Mouse (Mus musculus): ENCODE measurements around the gene Susd5. TPM values are rescaled to one million over a fixed set of nuclear protein-coding genes. Genes with fewer than 3 reads are reported as not detected.
A peak's percentile ranks its signal among the peaks of the same experiment; 100 is the strongest.

The Susd5 gene
- polyA plus RNA-seq, 1 experiment, result not detected

DNA sequence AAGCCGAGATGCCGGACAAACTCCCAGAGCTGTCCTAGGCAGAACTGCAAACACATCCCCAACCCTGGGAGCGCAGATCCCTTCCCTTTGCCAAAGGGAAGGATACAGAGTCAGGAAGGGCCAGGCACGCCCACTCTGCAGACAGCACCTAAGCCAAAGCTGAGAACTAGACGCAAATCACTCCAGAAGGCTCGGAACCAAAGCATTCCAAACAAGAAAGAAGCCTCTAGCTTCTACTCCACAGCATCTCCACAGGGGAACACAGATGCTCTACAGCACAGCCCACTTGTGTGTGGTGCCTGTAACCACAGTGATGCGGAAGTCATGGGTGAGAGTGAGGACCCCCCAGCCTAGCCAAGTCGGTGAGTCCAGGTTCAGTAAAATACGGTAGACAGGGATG lies 31.8 kb upstream of the Susd5 start:
- Histone ChIP-seq H3K4me1 (peaks cover 24% of the 10 kb centered on the region), H3K27me3 (replicated peaks) (peaks cover 36% of the 10 kb centered on the region), H3K4me3 (replicated peaks) (peak overlapping the region; percentile 40), H3K9me3 (peaks cover 4% of the 10 kb centered on the region), H3K36me3 (replicated peaks; ENCODE audit: low read length) (no peaks in the 10 kb centered on the region)
- TF ChIP-seq FLI1 (IDR thresholded peaks at IDR 0.05; ENCODE audit: low read length), result no peak

DNA sequence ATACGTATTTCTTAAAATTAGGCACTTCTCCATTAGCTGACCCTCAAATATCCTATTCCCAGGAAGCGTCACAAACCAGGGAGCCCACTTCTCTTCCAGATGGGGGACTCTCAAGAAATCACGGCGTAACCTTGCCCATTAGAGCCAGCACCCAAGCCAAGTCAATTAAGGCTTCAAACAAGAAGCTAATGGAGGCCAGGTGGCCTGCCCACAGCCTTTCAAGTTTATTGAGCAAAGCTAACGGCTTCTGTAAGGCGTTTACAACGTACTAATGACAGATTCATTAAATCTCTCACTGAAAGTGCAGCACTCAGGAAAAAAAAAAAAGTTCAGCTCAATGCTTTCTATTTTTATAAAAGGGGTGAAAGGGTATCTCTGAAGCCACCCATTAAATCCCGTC lies 31.1 kb upstream of the Susd5 start:
- H3K4me3 ChIP-seq (replicated peaks), result peak overlapping the region; percentile 95
- H3K9me3 ChIP-seq, result peaks cover 4% of the 10 kb centered on the region
- H3K4me1 ChIP-seq, result peaks cover 21% of the 10 kb centered on the region
- H3K27me3 ChIP-seq (replicated peaks), result peaks cover 38% of the 10 kb centered on the region
- H3K36me3 ChIP-seq (replicated peaks; ENCODE audit: low read length), result no peaks in the 10 kb centered on the region
- TF ChIP-seq FLI1 (IDR thresholded peaks at IDR 0.05; ENCODE audit: low read length), result no peak
- TF ChIP-seq GATA1 (IDR thresholded peaks at IDR 0.05; ENCODE audit: borderline replicate concordance, low read length), result no peak

DNA sequence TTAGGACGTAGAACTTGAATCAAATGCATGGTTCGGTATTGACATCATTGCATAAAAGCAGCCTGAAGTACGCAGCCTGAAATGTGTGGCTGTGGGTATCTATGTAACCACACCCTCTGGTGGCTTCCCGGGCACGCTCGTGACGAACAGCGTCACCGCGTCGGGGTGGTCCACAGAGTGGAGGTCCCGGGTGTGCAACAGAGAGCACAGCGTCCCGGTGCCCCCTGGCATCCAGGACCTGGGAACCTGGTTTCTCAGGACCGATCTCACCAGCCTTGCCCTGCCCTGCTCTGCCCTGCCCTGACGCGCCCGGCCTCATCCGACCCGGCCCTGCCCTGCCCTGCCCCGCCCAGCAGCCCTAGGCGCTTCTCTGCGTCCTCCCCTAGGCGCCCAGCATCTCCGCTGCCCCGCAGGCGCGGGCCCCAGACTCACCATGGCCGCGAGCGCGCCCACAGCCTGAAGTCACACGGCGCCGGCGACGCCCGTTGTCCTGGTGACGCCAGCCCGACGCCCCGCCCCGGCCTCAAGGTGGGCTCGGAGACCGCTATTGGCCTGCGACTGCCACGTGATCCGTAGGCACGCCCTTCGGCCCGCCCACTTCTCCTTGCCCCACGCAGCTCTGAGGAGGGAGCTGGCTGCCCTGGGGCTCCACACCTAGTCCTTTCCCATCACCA lies 30.5 kb upstream of the Susd5 start:
- H3K27me3 ChIP-seq (replicated peaks), result peaks cover 40% of the 10 kb centered on the region
- no peaks in the 10 kb centered on the region for H3K36me3 ChIP-seq (replicated peaks; ENCODE audit: low read length)
- peaks cover 9% of the 10 kb centered on the region for H3K9me3 ChIP-seq
- H3K4me3 ChIP-seq (replicated peaks), result peak overlapping the region; percentile 95
- no peak for TF ChIP-seq GATA1 (IDR thresholded peaks at IDR 0.05; ENCODE audit: borderline replicate concordance, low read length)
- no peak for TF ChIP-seq FLI1 (IDR thresholded peaks at IDR 0.05; ENCODE audit: low read length)
- H3K4me1 ChIP-seq, result peaks cover 21% of the 10 kb centered on the region

DNA sequence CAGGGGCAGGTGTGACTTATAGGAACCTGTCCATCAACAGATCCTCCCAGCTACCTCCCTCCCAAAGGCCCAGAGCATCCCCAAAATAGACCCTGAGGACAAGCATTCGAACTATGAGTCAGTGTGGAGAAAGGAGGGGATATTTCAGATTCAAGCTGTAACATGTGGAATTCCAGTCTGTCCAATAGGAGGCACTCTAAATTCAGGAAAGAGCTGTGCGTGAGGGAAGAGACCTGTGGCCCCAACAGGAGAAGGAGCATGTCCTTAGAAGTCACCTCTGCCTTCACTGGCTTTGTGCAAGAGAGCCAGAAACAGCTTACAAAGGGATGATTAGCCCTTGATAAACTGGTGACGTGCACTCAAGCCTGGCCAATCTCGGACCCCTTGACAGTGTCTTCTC lies 16.0 kb upstream of the Susd5 start:
- no peak for TF ChIP-seq GATA1 (IDR thresholded peaks at IDR 0.05; ENCODE audit: borderline replicate concordance, low read length)
- Histone ChIP-seq H3K4me1 (no peaks in the 10 kb centered on the region), H3K27me3 (replicated peaks) (peaks cover 4% of the 10 kb centered on the region), H3K4me3 (replicated peaks) (no peak overlapping the region), H3K9me3 (peaks cover 7% of the 10 kb centered on the region), H3K36me3 (replicated peaks; ENCODE audit: low read length) (no peaks in the 10 kb centered on the region)

DNA sequence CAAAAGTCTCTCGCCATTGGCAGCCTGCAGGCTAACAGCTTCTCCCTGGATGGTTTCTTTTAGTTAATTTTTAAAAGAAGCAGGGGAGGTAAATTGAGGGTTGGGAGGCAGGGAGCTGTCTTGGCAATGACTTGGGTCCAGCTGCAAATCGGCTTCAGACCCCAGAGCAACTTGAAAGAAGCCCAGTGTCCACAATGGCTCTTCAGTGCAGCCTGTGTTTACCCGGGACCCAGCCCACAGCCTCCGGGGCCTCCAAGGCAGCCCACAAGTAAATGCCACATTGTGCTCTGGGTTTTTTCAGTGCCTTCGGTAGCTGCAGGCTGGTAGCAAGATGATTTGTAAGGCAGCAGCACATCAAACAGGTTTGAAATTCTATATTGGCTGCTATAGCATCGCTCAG lies 14.4 kb upstream of the Susd5 start:
- Histone ChIP-seq H3K4me1 (no peaks in the 10 kb centered on the region), H3K4me3 (replicated peaks) (no peak overlapping the region), H3K9me3 (peaks cover 15% of the 10 kb centered on the region), H3K27me3 (replicated peaks) (peaks cover 4% of the 10 kb centered on the region), H3K36me3 (replicated peaks; ENCODE audit: low read length) (no peaks in the 10 kb centered on the region)
- TF ChIP-seq FLI1 (IDR thresholded peaks at IDR 0.05; ENCODE audit: low read length) (no peak), GATA1 (IDR thresholded peaks at IDR 0.05; ENCODE audit: borderline replicate concordance, low read length) (no peak)

DNA sequence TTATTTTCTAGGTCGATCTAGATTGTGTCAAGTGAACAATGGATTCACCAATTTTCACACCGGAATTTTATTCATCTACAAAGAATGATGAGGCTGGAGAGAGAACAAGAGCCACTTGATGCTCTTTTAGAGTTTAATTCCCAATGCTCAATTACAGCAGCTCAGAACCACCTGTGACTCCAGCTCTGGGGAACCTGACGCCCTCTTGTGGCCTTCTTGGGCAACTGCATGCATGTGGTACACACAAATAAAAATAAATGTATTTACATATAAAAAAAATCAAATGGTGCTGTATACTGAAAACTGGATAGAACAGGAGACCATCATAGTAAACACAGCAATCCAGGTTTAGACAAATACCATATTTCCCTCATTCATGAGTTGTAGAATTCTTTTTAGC lies 12.5 kb upstream of the Susd5 start:
- H3K4me1 ChIP-seq, result no peaks in the 10 kb centered on the region
- TF ChIP-seq FLI1 (IDR thresholded peaks at IDR 0.05; ENCODE audit: low read length) (no peak), GATA1 (IDR thresholded peaks at IDR 0.05; ENCODE audit: borderline replicate concordance, low read length) (no peak)
- peaks cover 4% of the 10 kb centered on the region for H3K27me3 ChIP-seq (replicated peaks)
- no peaks in the 10 kb centered on the region for H3K36me3 ChIP-seq (replicated peaks; ENCODE audit: low read length)
- no peak overlapping the region for H3K4me3 ChIP-seq (replicated peaks)
- peaks cover 34% of the 10 kb centered on the region for H3K9me3 ChIP-seq

DNA sequence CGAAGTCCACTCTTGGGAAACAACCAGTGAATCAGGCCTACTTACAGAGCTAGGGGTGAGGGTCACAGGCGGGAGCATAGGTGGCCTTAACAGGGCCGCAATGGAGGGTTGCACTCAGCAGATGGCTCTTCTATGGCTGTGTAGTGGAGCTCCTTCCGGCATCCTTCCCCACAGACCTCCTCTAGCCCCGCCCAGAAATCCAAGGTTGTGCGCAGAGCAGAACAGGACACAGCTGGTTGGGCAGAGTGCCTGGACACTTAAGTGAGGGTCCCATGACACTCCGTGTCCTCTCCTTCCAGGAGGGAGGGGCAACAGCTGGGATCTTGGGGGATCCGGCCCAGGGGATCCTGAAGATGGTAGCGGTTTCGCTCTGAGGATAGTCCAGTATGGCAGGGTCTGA lies 10.9 kb upstream of the Susd5 start, which contains the start of gene Fbxl2:
Gene Fbxl2, minus strand, starts transcription at position 164 of the 400 bp plus-strand sequence.
- no peaks in the 10 kb centered on the region for H3K4me1 ChIP-seq
- H3K4me3 ChIP-seq (replicated peaks), result no peak within 1 kb of the TSS
- no peaks in the 10 kb centered on the region for H3K36me3 ChIP-seq (replicated peaks; ENCODE audit: low read length)
- TF ChIP-seq FLI1 (IDR thresholded peaks at IDR 0.05; ENCODE audit: low read length), result no peak
- no peak for TF ChIP-seq GATA1 (IDR thresholded peaks at IDR 0.05; ENCODE audit: borderline replicate concordance, low read length)
- peaks cover 4% of the 10 kb centered on the region for H3K27me3 ChIP-seq (replicated peaks)
- H3K9me3 ChIP-seq, result peaks cover 40% of the 10 kb centered on the region

DNA sequence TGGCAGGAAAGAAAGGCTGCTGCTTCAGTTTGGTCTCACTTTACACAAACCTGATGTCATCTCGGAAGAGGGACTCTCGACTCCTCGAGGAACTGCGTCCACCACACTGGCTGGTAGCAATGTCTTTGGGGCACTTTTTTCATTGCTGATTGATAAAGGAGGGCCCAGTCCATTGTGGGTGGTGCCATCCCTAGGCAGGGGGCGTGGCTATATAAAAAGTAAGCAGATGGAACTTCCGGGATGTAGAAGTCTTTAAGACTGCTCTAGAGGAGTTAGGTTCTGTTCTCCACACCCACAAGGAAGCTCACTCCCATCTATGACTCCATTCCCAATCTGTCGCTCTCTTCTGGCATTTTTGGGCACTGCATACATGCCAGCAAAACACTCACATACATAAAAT lies 10.3 kb upstream of the Susd5 start:
- TF ChIP-seq FLI1 (IDR thresholded peaks at IDR 0.05; ENCODE audit: low read length), result no peak
- TF ChIP-seq GATA1 (IDR thresholded peaks at IDR 0.05; ENCODE audit: borderline replicate concordance, low read length), result no peak
- no peak overlapping the region for H3K4me3 ChIP-seq (replicated peaks)
- no peaks in the 10 kb centered on the region; the same call in 1 of the 2 replicates for H3K4me1 ChIP-seq
- H3K36me3 ChIP-seq (replicated peaks; ENCODE audit: low read length), result no peaks in the 10 kb centered on the region
- peaks cover 40% of the 10 kb centered on the region for H3K9me3 ChIP-seq
- peaks cover 4% of the 10 kb centered on the region for H3K27me3 ChIP-seq (replicated peaks)

DNA sequence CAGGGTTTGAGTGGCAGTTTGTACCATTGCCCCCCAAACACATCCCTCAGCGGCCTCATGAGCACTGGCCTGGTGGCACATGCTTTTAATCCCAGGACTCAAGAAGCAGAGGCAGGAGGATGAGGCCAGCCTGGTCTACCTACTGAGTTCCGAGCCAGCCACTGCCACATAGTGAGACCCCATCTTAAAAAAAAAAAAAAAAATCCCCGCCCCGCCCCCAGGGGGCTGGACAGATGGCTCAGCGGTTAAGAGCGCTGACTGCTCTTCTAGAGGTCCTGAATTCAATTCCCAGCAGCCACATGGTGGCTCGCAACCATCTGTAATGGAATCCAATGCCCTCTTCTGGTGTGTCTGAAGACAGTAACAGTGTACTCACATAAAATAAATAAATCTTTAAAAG lies 6.8 kb upstream of the Susd5 start:
- Histone ChIP-seq H3K36me3 (replicated peaks; ENCODE audit: low read length) (no peaks in the 10 kb centered on the region), H3K27me3 (replicated peaks) (peaks cover 3% of the 10 kb centered on the region), H3K4me3 (replicated peaks) (no peak overlapping the region), H3K9me3 (peaks cover 40% of the 10 kb centered on the region), H3K4me1 (no peaks in the 10 kb centered on the region; the same call in 1 of the 2 replicates)
- no peak for TF ChIP-seq GATA1 (IDR thresholded peaks at IDR 0.05; ENCODE audit: borderline replicate concordance, low read length)
- no peak for TF ChIP-seq FLI1 (IDR thresholded peaks at IDR 0.05; ENCODE audit: low read length)

DNA sequence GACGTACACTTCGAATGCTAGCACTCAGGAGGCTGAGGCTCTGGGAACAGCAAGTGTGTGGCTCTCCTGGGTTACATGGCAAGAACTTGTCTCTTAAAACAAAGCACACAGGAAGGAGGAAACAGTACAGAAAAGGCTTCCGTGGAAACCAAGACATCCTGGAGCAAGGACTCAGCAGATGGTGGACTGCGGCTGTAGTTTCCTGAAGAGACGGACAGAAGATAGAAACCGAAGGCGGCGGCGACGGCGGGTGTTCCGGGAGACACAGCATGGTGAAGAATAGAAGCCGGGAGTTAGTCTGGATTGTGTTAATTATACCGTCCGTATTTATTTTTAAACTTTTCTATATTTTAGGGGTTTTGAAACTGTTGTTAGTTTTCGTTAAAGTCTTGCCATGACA lies 6.2 kb upstream of the Susd5 start:
- Histone ChIP-seq H3K4me1 (no peaks in the 10 kb centered on the region; the same call in 1 of the 2 replicates), H3K36me3 (replicated peaks; ENCODE audit: low read length) (no peaks in the 10 kb centered on the region), H3K9me3 (peaks cover 40% of the 10 kb centered on the region), H3K27me3 (replicated peaks) (peaks cover 10% of the 10 kb centered on the region), H3K4me3 (replicated peaks) (peak overlapping the region; percentile 30)
- TF ChIP-seq GATA1 (IDR thresholded peaks at IDR 0.05; ENCODE audit: borderline replicate concordance, low read length) (no peak), FLI1 (IDR thresholded peaks at IDR 0.05; ENCODE audit: low read length) (no peak)
